Mouse (Mus musculus): ENCODE results near the gene Gm20388.

The Gm20388 gene

DNA sequence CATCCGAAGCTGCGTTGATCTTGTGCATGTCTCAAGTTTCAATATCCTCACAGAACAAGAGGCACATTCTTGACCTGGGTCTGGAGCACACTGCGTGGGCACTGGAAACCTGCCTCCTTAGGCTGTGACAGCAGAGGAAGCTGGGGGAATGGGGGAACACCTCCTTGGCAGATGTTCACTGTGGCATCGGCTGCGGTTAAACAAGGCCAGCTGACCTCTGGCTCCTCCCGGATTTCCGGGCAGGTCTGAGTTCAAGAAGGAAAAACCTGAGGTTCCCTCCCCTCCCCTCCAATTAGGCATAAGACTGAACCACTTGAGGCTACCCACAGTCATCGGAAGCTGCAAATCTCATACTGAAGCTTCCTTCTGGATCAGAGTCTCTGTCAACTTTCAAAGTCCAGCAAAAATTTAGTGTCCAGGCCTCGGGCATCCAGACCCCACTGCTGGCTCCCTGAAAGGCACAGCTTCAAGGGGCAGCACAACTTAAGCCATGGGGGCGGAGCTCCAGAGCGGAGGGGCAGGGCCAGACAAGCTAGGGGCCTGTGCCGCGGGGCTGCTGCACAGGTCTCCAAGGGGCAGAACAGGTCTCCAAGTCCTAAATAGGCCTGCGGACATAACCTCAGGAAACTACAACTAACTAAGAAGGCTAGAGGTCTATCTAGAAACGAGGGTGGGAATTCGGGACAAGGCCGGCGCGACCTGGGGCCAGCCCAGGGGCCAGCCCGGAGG, 2370.1 kb downstream of the Gm20388 start:
- DNase-seq (ENCODE audit: low spot score in 2 of 2) = peak in 1 of 2 experiments; percentile 22

GRCm38 (mm10) chr8:122281317-122282034, 2370.8 kb downstream of the Gm20388 start:
- DNase-seq (ENCODE audit: low spot score in 2 of 2) = peak; percentile 98 to 99

GRCm38 (mm10) chr8:122282035-122282358, 2371.4 kb downstream of the Gm20388 start, which contains the start of gene Zfpm1:
Gene Zfpm1, plus strand, starts transcription at chr8:122282141.
- no peak for DNase-seq (ENCODE audit: low spot score in 2 of 2)

GRCm38 (mm10) chr8:122282501-122283355, 2372.1 kb downstream of the Gm20388 start:
- peak in 1 of 2 experiments; percentile 36 for DNase-seq (ENCODE audit: low spot score in 2 of 2)

DNA sequence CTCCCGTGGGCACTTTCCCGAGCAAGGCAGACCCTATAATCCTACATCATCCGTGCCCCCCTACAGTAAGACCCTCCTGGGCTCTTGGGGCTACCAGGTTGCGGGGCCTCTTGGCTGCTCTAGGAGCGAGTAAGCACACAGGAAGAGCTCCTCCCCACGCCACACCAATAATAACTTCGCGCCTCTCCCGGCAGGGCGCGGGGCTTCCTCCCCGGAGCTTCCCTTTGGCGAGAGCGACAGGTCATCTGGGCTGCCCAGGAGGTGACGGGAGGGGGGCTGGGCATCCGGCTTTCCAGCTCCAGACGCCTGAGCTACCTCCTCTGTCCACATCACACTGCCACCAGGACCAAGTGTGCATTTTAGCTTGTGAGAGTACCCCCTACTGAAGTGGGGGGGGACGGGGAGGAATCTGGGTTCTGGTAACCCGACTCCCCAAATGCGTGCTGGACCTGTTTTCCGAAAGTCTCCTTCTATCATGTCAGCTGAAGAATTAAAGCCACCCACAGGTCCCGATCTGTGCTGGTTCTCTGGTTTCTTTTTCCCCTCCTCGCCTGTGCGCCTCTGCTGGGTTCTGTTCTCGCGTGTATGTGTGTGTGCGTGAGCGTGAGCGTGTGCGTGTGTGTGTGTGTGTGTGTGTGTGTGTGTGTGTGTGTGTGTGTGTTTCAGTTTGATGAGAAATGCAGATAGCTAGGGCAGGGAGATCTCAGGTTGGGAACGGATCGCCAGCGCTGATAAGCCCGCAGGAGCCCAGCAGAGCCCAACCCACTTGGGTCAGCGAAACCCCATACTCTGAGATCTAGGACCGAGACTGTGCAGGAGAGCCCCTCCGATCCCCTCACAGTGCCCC, 2372.9 kb downstream of the Gm20388 start:
- peak; percentile 83 to 85 for DNase-seq (ENCODE audit: low spot score in 2 of 2)

GRCm38 (mm10) chr8:122284203-122284658, 2373.6 kb downstream of the Gm20388 start:
- peak in 1 of 2 experiments; percentile 28 for DNase-seq (ENCODE audit: low spot score in 2 of 2)

GRCm38 (mm10) chr8:122284659-122285261, 2374.1 kb downstream of the Gm20388 start:
- peak in 1 of 2 experiments; percentile 18 for DNase-seq (ENCODE audit: low spot score in 2 of 2)

DNA sequence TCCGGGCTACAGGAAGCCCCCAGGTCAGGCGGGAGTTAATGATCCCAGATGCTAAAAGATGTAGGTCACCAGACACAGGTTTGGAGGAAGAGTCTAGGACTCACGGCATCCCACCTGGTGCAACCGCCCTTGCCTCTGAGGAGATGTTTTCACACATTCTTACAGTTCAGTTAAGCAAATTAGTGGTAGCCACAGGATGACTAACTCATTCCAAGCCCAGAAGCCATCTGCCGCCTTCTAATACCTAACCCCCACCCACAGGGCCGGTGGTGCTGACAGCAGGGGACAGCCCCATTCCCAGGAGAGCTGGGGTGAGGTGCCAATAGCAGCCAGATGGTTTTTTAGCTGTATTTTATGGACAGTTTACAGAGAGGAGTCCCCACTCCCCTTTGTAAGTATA, 2375.1 kb downstream of the Gm20388 start:
- DNase-seq (ENCODE audit: low spot score in 2 of 2) = no peak

GRCm38 (mm10) chr8:122286899-122287298, 2376.3 kb downstream of the Gm20388 start:
- DNase-seq (ENCODE audit: low spot score in 2 of 2) = no peak

GRCm38 (mm10) chr8:122287742-122288141, 2377.1 kb downstream of the Gm20388 start:
- DNase-seq (ENCODE audit: low spot score in 2 of 2) = no peak

- DNase-seq (ENCODE audit: low spot score in 2 of 2) = no peak
Observed at GRCm38 (mm10) chr8:122288344-122288743, 2377.7 kb downstream of the Gm20388 start.

GRCm38 (mm10) chr8:122291075-122291474, 2380.4 kb downstream of the Gm20388 start:
- no peak for DNase-seq (ENCODE audit: low spot score in 2 of 2)

GRCm38 (mm10) chr8:122291549-122291948, 2380.9 kb downstream of the Gm20388 start:
- no peak for DNase-seq (ENCODE audit: low spot score in 2 of 2)

DNA sequence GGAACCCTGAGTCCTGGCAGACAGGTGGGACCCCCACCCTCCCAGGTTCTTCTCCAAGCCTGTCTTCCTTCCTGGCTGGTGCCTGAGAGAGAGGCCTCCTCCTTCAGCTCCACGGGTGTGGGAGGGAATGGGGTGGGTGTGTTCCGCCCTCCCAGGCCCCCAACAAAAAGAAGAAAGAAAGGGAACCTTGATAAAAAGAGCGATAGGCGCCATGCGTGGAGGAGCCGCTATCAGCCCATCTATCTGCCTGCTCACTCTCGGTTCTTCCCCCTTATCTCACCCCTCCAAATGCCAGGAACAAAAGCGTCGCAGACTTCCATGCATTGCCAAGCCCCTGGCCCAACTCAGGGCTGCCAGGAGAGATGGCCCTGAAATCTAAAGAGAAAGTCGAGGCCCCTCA, 2382.8 kb downstream of the Gm20388 start:
- no peak for DNase-seq (ENCODE audit: low spot score in 2 of 2)

DNA sequence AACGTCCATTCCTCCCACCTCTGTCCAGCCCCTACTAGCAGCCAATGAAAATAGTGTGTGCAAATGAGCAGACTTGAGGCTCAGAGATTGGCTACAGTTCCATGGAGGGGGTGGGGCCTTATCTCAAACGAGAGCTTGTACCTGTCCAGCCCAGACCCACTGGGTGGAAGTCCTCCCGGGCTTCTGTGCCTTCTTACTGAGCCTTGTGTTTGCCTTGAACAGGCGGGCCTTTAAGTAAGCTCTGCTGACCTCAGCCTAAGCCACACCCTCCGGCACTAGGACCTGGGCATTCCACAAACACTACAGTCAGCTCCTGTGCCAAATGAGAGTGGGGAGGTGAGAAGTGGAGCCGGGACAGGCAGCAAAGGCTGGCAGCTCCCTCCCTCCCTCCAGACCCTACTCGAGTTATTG, 2383.6 kb downstream of the Gm20388 start:
- DNase-seq (ENCODE audit: low spot score in 2 of 2) = peak in 1 of 2 experiments; percentile 55

- DNase-seq (ENCODE audit: low spot score in 2 of 2) = no peak
Observed at GRCm38 (mm10) chr8:122295389-122295788, 2384.7 kb downstream of the Gm20388 start.

- DNase-seq (ENCODE audit: low spot score in 2 of 2) = peak; percentile 51 to 61
Observed at GRCm38 (mm10) chr8:122296173-122297001, 2385.7 kb downstream of the Gm20388 start.

DNA sequence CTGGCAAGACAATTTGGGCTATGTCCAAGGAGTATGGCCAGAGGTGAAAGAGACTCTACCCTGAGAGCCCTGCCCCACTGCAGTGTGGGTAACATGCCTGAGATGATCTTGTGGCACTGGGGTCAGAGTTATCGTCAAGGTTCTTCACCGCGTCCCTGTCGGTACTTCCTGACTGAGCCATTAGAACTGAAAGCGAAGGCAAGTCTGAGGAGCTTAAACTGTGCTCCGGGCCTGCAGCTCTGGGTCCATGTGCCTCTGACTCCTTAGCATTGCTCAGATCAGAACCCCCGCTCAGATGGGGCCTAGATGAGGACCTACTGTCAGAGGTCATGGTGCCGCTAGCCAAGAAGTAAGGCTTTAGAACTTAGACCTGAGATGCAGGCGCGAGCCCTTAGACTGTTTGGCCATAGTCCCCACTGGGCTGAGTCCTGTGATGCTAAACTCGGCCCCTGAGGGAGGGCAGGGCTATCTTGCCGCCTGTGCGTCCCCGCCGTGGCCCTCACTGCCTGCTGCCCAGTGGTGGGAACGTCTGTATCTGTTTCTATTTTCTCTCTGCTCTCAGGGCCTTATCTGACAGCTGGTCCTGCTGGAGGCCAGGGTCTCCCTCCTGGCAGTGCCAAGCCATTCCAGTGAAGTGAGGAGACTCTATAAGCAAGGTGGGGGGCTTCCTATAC, 2389.1 kb downstream of the Gm20388 start:
- peak in 1 of 2 experiments; percentile 45 for DNase-seq (ENCODE audit: low spot score in 2 of 2)

- no peak for DNase-seq (ENCODE audit: low spot score in 2 of 2)
Observed at GRCm38 (mm10) chr8:122301081-122301480, 2390.4 kb downstream of the Gm20388 start.

All from heart, adult 9 months (tissue).